Mouse (Mus musculus): ENCODE measurements around the gene Scfd1. TPM values are rescaled to one million over a fixed set of nuclear protein-coding genes. Genes with fewer than 3 reads are reported as not detected.

Scfd1 gene
- 115 and 120 TPM in 2 replicates for total RNA-seq (2014; fragmentation: Nextera tagmentation)
- 130 and 136 TPM in 2 replicates for total RNA-seq (2017)
- polyA plus RNA-seq (2012) = 1.9 and 2.7 TPM in 2 replicates

DNA sequence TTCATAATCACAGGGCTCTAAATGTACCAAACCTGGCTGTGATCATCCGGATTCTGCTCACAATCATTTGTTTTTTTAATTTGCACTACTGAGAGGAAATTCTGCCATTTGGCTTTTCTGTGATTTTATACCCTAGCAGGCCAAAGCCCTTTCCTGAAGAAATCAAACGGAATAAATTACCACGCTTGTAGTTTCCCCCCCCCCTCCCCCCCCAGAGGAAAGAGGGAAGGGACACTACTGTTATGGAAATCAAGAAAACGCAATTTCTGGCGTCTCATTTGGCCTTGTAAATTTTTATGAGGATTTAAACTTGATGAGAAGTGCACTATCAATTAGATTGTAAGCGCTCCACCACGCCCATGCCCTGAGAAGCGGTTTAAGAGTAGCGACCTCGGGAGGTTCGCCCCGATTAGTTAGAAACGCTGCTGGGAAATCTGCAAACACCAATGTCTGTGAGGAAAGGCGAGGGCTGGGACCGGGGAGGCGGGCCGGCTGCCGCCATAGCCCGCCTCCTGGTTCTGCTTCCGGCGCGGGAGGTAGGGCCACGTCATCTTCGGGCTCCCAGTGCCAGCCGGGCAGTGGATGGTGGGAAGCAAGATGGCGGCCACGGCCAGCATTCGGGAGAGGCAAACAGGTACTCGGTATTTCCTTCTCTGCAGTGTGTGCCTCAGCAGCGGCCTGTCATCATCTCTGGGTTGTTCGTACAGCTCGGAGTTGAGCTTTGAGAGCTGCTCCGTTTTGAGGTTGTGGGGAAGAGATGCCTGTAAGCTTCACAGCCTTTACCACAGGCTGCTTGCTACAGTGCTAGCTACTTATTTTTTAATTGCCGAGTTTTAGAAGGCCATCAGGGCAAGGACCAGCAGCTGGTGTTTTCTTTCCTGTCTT, at the start of gene Scfd1:
Gene Scfd1 (plus strand): TSS at position 508 of the 885 bp plus-strand sequence.
- Histone ChIP-seq H3K9me3 (replicated peaks) (no peaks in the 10 kb centered on the region), H3K4me3 (ENCODE audit: low read depth, low read length) (peak within 1 kb of the TSS; percentile 89), H3K36me3 (replicated peaks) (peaks cover 49% of the 10 kb centered on the region), H3K27me3 (ENCODE audit: insufficient read depth, low read length) (no peaks in the 10 kb centered on the region), H3K4me1 (ENCODE audit: insufficient read depth, low read depth, low read length) (peaks cover 8% of the 10 kb centered on the region)
- TF ChIP-seq POLR2AphosphoS5 (IDR thresholded peaks at IDR 0.05; ENCODE audit: insufficient replicate concordance, low read depth, low read length) (peak; percentile 92), GATA2 (IDR thresholded peaks at IDR 0.05; ENCODE audit: borderline replicate concordance, low read depth, low read length) (no peak), CTCF (IDR thresholded peaks at IDR 0.05; ENCODE audit: low read depth, low read length) (no peak), GATA1 (IDR thresholded peaks at IDR 0.05; ENCODE audit: borderline replicate concordance, low read length) (no peak), TAL1 (conservative IDR thresholded peaks at IDR 0.05; ENCODE audit: low read depth, low read length) (no peak)
- ATAC-seq (ENCODE audit: extremely low read depth, insufficient number of reproducible peaks, low FRiP score, poor library complexity, severe bottlenecking) (peak; percentile 97), DNase-seq (ENCODE audit: low spot score) (peak; percentile 81)

DNA sequence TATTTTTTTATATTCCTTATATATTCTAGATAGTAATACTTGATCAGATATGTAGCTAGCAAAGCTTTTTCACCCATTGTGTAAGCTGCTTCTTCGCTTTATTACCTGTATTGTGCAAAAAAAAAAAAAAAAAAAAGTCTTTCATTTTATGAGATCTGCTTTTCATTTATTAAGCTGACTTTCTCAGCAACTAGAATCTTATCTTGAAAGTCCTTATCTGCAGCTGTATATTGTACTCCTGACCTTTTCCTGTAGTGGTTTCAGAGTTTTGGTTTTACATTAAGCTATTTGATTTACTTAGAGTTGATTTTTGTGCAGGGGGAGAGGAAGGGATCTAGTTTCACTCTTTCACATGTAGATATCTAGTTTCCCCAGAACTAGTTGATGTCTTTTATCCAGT, 40.3 kb upstream of the Scfd1 start:
- ATAC-seq (ENCODE audit: extremely low read depth, insufficient number of reproducible peaks, low FRiP score, poor library complexity, severe bottlenecking) = no peak
- no peaks in the 10 kb centered on the region for H3K36me3 ChIP-seq (replicated peaks)

DNA sequence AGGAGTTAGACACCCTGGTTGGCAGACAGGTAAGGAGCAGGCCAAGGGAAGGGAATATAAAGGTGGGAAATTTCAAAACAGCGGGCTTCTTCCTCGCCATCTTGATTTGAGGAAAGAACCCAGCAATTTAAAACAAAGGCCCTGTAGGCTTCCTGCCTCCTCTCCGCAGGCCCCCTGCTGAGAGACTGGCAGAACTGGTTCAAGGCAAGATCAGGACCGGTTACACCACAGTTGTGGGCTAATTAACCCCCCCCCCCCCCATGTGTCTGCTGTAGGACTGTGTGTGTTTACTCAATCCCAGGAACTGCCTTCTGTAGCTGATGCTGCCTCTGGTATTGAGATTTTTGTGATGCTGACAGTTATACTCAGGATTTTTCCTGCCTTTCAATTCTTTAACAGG, 31.2 kb upstream of the Scfd1 start:
- DNase-seq (ENCODE audit: low spot score) (no peak), ATAC-seq (ENCODE audit: extremely low read depth, insufficient number of reproducible peaks, low FRiP score, poor library complexity, severe bottlenecking) (no peak)
- H3K36me3 ChIP-seq (replicated peaks) = peaks cover 3% of the 10 kb centered on the region
- no peak overlapping the region for H3K4me3 ChIP-seq (ENCODE audit: low read depth, low read length)
- no peaks in the 10 kb centered on the region for H3K9me3 ChIP-seq (replicated peaks)
- H3K4me1 ChIP-seq (ENCODE audit: insufficient read depth, low read depth, low read length) = peaks cover 28% of the 10 kb centered on the region
- no peak for TF ChIP-seq GATA1 (IDR thresholded peaks at IDR 0.05; ENCODE audit: borderline replicate concordance, low read length)
- TF ChIP-seq TAL1 (conservative IDR thresholded peaks at IDR 0.05; ENCODE audit: low read depth, low read length) = no peak
- H3K27me3 ChIP-seq (ENCODE audit: insufficient read depth, low read length) = peaks cover 11% of the 10 kb centered on the region

More for the DNA sequence above, 40.3 kb upstream of the Scfd1 start:
- DNase-seq (ENCODE audit: low spot score) = no peak
- Histone ChIP-seq H3K4me3 (ENCODE audit: low read depth, low read length) (no peak overlapping the region), H3K9me3 (replicated peaks) (no peaks in the 10 kb centered on the region), H3K4me1 (ENCODE audit: insufficient read depth, low read depth, low read length) (no peaks in the 10 kb centered on the region; the same call in 1 of the 2 replicates), H3K27me3 (ENCODE audit: insufficient read depth, low read length) (peaks cover 12% of the 10 kb centered on the region)
- TF ChIP-seq GATA2 (IDR thresholded peaks at IDR 0.05; ENCODE audit: borderline replicate concordance, low read depth, low read length) (no peak), GATA1 (IDR thresholded peaks at IDR 0.05; ENCODE audit: borderline replicate concordance, low read length) (no peak), POLR2AphosphoS5 (IDR thresholded peaks at IDR 0.05; ENCODE audit: insufficient replicate concordance, low read depth, low read length) (no peak), TAL1 (conservative IDR thresholded peaks at IDR 0.05; ENCODE audit: low read depth, low read length) (no peak), CTCF (IDR thresholded peaks at IDR 0.05; ENCODE audit: low read depth, low read length) (no peak)

DNA sequence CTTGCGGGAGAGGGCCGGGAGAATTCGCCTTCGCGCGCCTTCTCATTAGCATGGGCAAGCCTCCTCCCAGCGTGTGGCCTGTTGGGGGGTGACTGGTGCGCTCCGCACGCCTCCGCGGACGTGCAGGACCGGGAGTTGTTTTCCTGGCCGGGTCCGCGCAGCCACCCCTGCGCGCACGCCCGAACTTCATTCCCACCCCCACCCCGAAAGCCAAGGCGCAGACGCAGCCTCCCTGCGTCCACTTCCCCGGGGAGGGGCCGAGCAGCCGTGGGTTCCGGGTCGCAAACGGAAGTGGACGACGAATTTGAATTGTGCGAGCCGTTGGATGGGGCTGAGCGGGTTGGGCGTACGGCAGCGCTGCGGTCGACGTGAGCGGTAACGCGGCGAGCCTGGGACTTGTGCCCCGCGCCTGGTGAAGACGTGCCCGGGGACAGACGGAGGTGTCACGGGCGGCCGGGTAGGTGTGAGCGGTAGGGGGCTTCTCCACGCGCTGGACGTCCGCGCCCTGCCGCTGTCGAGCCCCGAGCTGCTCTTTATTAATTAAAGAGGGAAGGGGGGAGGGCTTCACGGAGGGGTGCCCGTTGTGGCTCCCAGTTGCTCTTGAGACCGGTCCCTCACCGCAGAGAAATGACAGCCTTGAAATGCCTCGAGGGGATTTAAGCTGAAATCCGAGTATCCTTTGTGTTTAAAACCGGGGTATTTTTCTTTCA, 29.2 kb upstream of the Scfd1 start, which contains the start of gene G2e3:
Gene G2e3 (plus strand): TSS at position 74 of the 710 bp plus-strand sequence.
- H3K4me3 ChIP-seq (ENCODE audit: low read depth, low read length) = peak within 1 kb of the TSS; percentile 91
- H3K27me3 ChIP-seq (ENCODE audit: insufficient read depth, low read length) = no peaks in the 10 kb centered on the region
- peaks cover 31% of the 10 kb centered on the region for H3K4me1 ChIP-seq (ENCODE audit: insufficient read depth, low read depth, low read length)
- no peaks in the 10 kb centered on the region for H3K9me3 ChIP-seq (replicated peaks)
- TF ChIP-seq TAL1 (conservative IDR thresholded peaks at IDR 0.05; ENCODE audit: low read depth, low read length) (no peak), GATA1 (IDR thresholded peaks at IDR 0.05; ENCODE audit: borderline replicate concordance, low read length) (no peak), CTCF (IDR thresholded peaks at IDR 0.05; ENCODE audit: low read depth, low read length) (no peak), POLR2AphosphoS5 (IDR thresholded peaks at IDR 0.05; ENCODE audit: insufficient replicate concordance, low read depth, low read length) (no peak), GATA2 (IDR thresholded peaks at IDR 0.05; ENCODE audit: borderline replicate concordance, low read depth, low read length) (no peak)
- ATAC-seq (ENCODE audit: extremely low read depth, insufficient number of reproducible peaks, low FRiP score, poor library complexity, severe bottlenecking) (peak; percentile 96), DNase-seq (ENCODE audit: low spot score) (peak; percentile 95)
- peaks cover 18% of the 10 kb centered on the region for H3K36me3 ChIP-seq (replicated peaks)

DNA sequence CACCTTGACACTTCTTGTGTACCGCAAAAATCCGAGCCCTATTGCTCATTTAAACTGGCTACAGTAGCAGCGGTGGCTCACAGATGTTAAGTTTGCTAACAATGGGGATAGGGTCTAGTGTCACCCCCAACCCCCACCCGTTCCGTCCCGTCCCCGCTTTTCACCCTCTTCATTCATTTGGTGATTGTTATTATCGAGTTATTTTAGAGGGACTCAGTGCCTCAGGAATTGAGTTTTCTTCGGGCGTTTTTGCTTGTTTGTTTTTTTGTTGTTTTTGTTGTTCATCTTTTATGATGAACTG, 28.7 kb upstream of the Scfd1 start:
- no peaks in the 10 kb centered on the region for H3K9me3 ChIP-seq (replicated peaks)
- peaks cover 23% of the 10 kb centered on the region for H3K36me3 ChIP-seq (replicated peaks)
- TF ChIP-seq CTCF (IDR thresholded peaks at IDR 0.05; ENCODE audit: low read depth, low read length) (no peak), GATA2 (IDR thresholded peaks at IDR 0.05; ENCODE audit: borderline replicate concordance, low read depth, low read length) (no peak), POLR2AphosphoS5 (IDR thresholded peaks at IDR 0.05; ENCODE audit: insufficient replicate concordance, low read depth, low read length) (no peak), TAL1 (conservative IDR thresholded peaks at IDR 0.05; ENCODE audit: low read depth, low read length) (no peak), GATA1 (IDR thresholded peaks at IDR 0.05; ENCODE audit: borderline replicate concordance, low read length) (no peak)
- peaks cover 32% of the 10 kb centered on the region for H3K4me1 ChIP-seq (ENCODE audit: insufficient read depth, low read depth, low read length)
- DNase-seq (ENCODE audit: low spot score) = no peak
- no peaks in the 10 kb centered on the region for H3K27me3 ChIP-seq (ENCODE audit: insufficient read depth, low read length)
- peak overlapping the region; percentile 91 for H3K4me3 ChIP-seq (ENCODE audit: low read depth, low read length)
- no peak for ATAC-seq (ENCODE audit: extremely low read depth, insufficient number of reproducible peaks, low FRiP score, poor library complexity, severe bottlenecking)

DNA sequence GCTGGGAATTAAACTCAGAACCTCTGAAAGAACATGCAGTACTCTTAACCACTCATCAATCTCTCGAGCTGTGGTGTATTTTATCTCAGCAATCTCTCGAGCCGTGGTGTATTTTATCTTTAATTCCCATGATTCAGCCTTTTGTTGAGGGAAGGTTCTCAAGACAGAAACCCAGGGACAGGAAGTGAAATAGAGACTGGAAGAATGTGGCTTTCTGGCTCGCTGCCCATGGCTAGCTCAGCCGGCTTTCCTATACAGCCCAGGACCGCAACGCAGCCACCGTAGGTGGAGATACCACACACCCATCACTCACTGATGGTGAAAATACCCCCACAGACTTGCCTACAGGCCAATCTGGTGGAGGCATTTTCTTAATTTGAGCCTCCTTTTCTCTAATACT, 22.0 kb upstream of the Scfd1 start:
- Histone ChIP-seq H3K4me3 (ENCODE audit: low read depth, low read length) (no peak overlapping the region), H3K36me3 (replicated peaks) (peaks cover 81% of the 10 kb centered on the region), H3K4me1 (ENCODE audit: insufficient read depth, low read depth, low read length) (peaks cover 11% of the 10 kb centered on the region), H3K9me3 (replicated peaks) (no peaks in the 10 kb centered on the region), H3K27me3 (ENCODE audit: insufficient read depth, low read length) (no peaks in the 10 kb centered on the region)
- no peak; the same call in 1 of the 2 replicates for ATAC-seq (ENCODE audit: extremely low read depth, insufficient number of reproducible peaks, low FRiP score, poor library complexity, severe bottlenecking)
- TF ChIP-seq TAL1 (conservative IDR thresholded peaks at IDR 0.05; ENCODE audit: low read depth, low read length) = no peak
- no peak for TF ChIP-seq CTCF (IDR thresholded peaks at IDR 0.05; ENCODE audit: low read depth, low read length)
- TF ChIP-seq GATA1 (IDR thresholded peaks at IDR 0.05; ENCODE audit: borderline replicate concordance, low read length) = no peak
- no peak for TF ChIP-seq POLR2AphosphoS5 (IDR thresholded peaks at IDR 0.05; ENCODE audit: insufficient replicate concordance, low read depth, low read length)
- no peak for TF ChIP-seq GATA2 (IDR thresholded peaks at IDR 0.05; ENCODE audit: borderline replicate concordance, low read depth, low read length)
- no peak for DNase-seq (ENCODE audit: low spot score)
